Mouse (Mus musculus): ENCODE results near the gene Ccdc136. TPM values are rescaled to one million over a fixed set of nuclear protein-coding genes. Genes with fewer than 3 reads are reported as not detected.
"Not testable (repeated sequence)": the region's sequence is repeated elsewhere in the genome, so short reads cannot be mapped to it uniquely, and the experiment has no call there.

The Ccdc136 gene
- total RNA-seq, 1 experiment from 2014 or later, result not detected

DNA sequence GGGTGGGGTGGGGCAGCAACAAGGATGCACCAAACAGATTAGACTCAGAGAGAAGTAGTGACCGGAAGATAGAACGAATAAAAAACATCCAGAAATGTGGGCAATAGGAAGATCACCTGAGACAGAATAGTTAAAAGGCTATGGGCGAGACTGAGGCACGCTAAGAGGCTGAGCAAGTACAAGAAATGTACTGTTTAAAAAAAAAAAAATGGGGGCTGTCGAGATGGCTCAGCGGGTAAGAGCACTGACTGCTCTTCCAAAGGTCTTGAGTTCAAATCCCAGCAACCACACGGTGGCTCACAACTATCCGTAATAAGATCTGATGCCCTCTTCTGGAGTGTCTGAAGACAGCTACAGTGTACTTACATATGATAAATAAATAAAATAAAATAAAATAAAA is 4.9 kb upstream of the Ccdc136 start:
- ATAC-seq (replicated peaks; ENCODE audit: low read depth, poor library complexity, severe bottlenecking), result not testable (repeated sequence)

DNA sequence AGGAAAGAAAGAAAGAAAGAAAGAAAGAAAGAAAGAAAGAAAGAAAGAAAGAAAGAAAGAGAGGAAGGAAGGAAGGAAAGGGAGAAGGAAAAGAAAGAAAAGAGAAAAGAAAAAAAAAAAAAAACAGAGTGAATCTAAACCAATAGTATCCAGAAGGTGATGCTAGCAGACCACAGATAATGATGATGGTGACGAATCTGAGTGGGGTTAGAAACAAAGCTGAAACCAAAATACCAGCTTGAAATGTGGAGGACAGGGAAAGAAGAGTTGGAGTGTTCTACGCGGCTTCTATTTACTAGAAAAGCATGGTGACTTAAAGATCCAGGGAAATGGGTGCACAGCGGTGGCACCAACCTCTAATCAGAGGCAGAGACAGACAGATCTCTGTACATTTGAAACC is 4.3 kb upstream of the Ccdc136 start:
- no peak for ATAC-seq (replicated peaks; ENCODE audit: low read depth, poor library complexity, severe bottlenecking)

DNA sequence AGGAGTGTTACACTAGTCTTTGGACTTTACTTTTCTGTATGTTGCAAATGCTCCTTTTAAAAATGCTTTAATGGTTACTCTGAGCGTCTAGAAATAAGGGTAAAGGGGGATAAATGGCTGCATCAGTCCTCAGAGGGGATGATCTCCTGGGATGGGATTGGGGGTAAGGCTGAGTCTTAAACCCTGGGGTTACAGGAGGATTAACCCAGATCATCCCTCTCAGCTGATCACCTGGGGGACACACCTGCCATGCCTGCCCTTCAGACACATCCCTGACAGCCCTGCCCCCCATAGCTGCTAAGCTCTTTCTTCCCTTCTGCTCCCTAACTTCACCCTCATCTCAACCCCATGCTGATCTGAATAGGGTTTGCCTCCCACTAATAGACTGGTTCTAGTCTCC is 1.8 kb upstream of the Ccdc136 start:
- ATAC-seq (replicated peaks; ENCODE audit: low read depth, poor library complexity, severe bottlenecking), result no peak

DNA sequence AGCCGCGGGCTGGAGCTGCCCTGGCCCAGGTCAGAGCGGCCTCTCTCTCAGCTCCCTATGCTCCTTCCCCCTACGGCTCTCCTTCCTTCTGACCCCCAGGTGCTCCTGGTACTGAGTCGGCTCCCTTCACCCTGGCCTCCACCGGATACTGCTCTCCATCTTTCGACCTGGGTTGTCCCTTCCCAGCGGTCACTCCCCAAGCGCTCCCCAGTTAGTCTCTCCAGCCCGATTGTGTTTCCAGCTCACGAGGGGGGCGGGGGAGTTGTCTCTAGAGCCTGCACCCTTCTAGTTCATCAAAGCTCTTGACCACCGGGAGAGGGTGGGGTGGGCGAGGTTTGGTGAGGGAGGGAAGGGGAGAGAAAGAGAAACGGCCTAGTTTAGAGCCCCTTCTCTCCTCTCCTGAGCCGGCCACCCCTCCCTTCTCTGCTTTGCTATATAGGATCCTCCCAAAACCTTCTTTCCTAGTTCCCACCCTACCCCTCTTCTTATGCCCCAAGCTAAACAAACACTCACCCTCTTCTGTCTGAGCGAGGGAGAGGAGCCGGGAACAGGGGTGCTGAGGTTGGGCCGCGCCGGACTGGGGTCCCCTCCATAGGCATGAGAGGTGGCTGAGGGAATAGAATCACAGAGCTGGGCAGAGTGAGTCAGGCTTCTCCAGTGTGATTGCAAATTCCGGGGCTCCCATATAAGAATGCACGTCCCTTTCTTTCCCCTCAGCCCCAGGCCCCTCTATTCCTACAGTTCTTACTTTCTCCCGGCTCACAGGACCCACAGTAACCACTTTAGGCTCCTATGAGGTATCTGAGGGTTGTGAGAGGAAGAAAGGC is 818 bp downstream of the Ccdc136 start:
- ATAC-seq (replicated peaks; ENCODE audit: low read depth, poor library complexity, severe bottlenecking), result no peak

DNA sequence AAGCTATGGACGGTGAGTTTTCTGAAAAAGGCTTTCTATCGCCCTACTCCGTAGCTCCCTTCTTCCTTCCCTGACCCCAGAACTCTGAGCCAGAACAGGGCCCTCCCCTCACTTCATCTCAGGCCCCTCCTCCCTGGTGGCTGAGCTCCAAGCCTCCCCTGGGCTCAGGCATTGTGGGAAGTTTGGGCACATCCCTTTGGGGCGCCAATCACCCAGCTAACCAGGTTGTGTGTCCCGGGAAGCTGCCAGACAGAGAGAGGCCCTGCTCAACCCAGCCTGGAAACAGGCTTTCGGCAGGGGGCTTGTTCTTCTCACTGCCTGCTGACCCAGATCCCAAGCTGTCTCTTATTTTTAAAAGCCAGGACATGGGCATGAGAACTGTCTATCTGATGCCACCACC is 1.5 kb downstream of the Ccdc136 start:
- no peak for ATAC-seq (replicated peaks; ENCODE audit: low read depth, poor library complexity, severe bottlenecking)

DNA sequence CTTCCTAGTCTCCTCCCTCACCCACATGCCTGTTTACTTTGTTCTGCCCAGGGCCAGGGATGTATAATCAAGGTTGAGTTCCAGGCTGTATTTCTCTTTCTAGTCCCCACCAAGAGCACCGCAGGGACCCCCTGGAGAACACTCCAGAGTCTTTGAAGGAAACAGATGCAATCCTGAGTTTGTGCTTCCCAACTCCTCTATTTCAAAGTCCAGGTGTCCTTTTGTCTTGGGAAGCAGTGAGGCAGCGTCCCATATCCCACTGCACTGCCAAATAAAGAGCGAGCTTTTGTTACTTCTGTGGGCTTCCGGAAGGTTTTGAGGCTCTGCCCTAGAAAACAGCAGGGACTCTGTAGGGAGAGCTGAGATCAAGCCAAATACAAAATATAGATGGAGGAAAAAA is 3.7 kb downstream of the Ccdc136 start:
- ATAC-seq (replicated peaks; ENCODE audit: low read depth, poor library complexity, severe bottlenecking), result no peak

DNA sequence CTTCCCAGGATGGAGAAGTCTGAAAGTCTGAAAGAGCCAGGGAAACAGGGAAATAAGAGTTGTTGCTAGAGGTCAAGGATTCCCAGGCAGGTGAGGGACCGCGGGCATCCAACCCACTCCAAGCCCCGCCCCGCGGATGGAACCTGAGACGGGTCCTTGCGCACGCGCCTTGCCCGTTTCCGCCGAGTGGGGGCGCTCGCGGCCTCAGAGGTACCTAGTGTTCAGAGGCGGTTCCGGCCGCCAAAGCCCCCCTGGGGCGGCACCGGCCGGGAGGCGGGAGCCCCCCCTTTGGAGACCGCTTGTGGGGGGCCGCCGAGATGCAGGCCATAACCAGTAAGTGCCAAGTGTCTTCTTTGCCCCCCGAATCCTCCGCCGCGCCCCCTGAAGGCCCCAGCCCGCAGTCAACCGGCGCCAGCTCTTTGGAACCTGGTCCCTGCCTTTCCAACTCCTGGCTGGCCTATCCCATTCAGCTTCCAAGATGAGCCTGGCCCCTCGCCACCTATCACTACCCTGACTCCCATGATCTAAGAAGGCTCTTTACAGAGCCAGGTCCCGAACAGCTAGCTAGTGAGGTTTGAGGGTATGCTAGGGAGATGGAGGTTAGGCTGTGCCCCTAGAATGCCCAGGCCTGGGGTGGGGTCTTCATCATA is 6.7 kb downstream of the Ccdc136 start:
- ATAC-seq (replicated peaks; ENCODE audit: low read depth, poor library complexity, severe bottlenecking), result no peak

DNA sequence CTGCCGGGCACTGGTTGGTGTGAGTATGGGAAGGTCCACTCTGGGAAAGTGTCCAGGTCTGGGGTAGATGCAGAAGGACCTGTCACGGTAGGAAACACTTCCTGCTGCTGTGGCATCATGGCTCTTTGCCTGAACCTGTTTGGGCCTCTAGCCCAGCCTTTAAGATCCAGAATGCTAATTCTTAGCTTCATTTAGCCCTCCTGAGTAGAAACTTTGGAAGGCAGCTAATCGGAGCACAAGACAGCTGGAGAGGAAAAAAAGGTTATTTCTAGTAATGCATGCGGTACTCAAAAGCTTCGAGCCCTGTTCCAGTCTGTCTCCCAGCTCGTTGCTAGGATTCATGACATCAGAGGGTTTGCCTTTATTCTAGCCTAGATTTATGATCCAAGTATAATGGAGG is 10.3 kb downstream of the Ccdc136 start:
- no peak for ATAC-seq (replicated peaks; ENCODE audit: low read depth, poor library complexity, severe bottlenecking)

DNA sequence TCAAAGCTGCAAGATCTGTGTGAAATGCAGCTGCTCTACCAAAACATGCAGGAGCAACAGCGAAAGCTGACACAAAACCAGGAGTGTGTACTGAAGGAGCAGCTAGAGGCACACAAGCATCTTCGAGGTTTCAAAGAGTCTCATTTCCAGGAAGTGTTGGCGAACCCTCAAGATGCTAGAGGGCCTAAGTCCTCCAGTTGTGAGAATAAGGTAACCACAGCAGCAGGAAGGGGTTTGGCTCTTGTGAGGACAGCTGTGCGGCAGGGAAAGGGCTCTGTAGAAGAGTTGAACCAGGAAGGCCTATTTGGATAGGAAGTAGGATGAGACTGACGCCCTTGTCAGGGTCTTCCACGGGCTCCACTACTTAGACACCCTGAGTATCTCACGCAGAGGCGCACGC is 19.3 kb downstream of the Ccdc136 start:
- ATAC-seq (replicated peaks; ENCODE audit: low read depth, poor library complexity, severe bottlenecking), result 0 out of 2 replicates have a peak, but pooled peaks have one; percentile 3

DNA sequence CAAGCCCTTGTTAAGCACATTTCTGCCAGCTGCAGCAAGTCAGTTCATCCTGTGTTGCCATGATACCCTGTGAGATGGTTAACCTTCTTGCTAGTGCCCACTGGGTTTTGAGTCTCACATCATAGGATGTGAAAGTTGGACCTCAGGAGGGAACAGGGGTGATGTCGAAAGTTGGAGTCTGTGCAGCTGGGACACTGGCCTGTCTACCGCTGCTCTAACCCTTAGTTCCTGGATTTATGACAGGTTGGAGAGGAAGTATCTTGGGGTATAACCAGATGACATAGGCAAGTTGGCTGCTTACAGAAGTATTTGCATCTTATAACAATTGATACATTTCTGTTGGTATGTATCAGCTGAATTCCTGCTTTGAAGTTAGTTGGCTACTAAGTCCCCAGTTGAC is 24.5 kb downstream of the Ccdc136 start:
- ATAC-seq (replicated peaks; ENCODE audit: low read depth, poor library complexity, severe bottlenecking), result peak; percentile 65; the same call in 1 of the 2 replicates

DNA sequence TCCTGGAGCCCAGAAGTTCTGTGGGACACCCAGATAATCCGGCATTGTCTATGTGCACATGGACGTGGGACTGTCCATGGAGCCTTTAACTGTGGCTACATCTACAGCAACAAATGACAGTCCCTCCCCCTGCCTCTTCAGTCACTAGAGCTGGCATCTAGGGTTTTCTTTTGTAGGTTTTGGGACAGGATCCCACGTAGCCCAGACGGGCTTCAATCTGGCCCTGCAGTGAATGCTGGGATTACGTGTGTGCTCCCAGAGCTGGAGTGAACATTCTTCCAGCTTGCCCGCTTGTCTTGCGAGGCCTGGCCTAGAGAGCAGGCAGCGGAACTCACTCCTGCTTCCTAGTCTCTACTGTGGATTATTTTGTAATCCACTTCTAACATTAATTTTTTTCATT is 29.0 kb downstream of the Ccdc136 start:
- ATAC-seq (replicated peaks; ENCODE audit: low read depth, poor library complexity, severe bottlenecking), result no peak

DNA sequence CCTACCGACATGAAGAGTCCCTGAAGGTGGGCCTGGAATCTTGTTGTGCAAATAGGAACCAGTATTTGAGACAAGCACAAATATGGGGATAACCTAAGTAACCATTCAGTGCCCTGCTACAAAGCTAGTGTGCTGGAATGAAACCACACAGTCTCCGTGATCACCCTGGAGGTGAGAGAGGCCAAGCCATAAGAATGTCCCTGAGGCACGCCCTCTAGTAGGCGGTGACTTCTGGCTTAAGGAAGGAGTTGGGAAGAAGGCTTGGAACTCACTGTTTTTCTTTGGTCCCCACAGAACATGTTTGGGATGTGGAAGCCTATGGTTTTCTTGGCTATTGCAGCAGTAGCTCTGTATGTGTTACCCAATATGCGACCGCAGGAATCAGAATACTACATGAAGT is 30.2 kb downstream of the Ccdc136 start:
- ATAC-seq (replicated peaks; ENCODE audit: low read depth, poor library complexity, severe bottlenecking), result no peak

DNA sequence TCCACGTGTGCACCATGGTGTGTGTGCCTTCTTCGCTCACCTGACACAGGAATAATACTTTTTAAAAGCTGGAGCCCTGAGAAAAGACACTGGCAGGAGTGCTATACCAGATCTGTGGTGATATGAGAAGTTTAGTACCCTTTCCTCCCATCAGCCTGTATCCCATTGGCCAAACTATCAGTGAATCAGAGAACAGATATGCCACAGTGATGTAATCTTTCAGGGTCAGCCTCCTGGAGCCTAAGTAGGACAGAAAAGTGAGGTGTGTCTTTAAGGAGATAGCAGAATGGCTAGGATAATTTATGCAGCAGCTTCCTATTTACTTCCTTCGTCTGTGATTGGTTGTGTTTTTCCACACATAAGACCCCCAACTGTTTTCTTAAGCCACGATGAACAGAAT is 32.1 kb downstream of the Ccdc136 start:
- no peak for ATAC-seq (replicated peaks; ENCODE audit: low read depth, poor library complexity, severe bottlenecking)

DNA sequence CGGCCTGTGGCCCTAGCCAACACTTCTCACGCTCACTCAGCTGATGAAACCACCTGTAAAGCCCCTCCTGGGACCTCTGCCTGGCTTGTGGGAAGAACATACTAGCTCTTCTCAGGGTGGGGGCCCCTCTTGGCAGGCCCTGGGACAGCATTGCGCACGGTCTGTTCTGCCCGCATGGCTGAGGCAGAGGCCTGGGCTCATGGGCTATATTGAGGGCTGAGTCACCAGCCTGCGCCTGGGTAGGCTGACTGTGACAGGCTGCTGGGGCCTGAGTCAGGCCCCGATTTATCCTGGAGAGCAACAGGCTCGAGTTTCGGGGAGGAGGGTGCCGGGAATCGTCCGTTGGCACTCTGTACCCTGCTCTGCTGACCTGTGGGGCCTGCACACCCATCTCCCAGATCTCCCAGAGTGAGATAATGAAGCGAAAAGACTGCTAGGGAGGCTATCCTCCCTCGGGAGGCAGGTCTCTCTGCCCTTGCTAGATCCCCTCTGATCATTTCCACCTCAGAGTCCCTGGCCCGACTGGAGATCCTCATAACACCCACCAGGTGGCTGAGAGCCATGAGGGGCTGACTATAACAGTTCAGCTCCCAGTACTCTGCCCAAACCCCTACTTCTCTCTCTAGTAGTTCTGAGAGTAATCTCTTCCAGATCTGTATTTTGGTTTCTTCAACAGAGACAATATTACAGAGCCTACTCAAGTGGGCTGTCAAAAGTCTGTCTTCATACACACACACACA is 34.7 kb downstream of the Ccdc136 start:
- no peak for ATAC-seq (replicated peaks; ENCODE audit: low read depth, poor library complexity, severe bottlenecking)

DNA sequence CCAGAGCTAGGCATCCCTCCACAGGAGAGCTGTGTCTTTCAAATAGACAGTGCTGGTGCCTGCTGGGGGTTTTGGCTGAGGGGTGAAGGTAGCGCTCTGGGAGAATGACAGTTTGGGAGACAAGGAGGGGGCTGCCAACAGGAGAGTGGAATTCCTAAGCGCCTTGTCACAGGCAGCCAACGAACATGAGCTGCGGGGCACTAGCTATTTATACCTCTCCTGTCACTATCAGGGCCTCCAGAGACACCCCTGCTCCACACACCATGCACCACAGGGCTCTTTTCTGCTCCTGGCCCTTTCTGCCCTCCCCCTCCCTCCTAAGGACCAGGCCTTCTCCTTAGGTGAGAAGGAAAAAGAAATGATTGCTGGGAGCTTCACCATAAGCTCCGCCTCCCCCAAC is 35.4 kb downstream of the Ccdc136 start:
- no peak for ATAC-seq (replicated peaks; ENCODE audit: low read depth, poor library complexity, severe bottlenecking)

DNA sequence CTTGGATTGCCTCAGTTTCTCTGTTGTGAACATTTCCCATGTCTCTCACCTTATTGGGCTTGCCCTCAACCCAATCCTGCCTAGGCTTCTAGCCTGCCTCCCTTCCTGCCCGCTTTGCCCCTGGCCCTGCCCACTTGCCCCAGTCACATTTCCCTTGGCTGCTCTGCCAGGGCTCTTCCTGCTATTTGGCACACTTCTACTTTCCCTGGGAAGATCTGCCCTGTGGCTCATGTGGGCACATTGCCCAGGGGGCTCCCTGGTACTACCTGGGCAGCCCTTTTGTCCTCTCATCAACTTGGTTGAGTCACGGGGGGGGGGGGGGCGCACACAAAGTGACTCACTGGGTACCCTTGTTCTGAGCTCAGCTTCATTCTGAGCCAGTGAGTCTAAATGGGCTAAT is 36.0 kb downstream of the Ccdc136 start:
- ATAC-seq (replicated peaks; ENCODE audit: low read depth, poor library complexity, severe bottlenecking), result no peak

DNA sequence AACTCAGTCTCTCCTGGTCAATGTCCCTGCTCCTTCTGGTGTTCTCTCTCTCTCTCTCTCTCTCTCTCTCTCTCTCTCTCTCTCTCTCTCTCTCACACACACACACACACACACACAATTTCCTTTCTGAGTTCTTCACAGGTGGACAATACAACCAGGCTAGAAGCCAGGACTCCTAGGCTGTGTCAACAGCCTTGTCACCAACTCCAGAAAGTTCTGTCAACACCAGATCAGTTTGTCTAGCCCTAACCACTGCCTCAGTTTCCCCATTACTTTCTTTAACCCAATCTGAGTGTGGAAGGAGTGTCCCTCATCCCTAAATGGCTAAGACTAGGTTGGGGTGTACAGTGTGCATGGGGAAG is 36.5 kb downstream of the Ccdc136 start:
- no peak for ATAC-seq (replicated peaks; ENCODE audit: low read depth, poor library complexity, severe bottlenecking)

DNA sequence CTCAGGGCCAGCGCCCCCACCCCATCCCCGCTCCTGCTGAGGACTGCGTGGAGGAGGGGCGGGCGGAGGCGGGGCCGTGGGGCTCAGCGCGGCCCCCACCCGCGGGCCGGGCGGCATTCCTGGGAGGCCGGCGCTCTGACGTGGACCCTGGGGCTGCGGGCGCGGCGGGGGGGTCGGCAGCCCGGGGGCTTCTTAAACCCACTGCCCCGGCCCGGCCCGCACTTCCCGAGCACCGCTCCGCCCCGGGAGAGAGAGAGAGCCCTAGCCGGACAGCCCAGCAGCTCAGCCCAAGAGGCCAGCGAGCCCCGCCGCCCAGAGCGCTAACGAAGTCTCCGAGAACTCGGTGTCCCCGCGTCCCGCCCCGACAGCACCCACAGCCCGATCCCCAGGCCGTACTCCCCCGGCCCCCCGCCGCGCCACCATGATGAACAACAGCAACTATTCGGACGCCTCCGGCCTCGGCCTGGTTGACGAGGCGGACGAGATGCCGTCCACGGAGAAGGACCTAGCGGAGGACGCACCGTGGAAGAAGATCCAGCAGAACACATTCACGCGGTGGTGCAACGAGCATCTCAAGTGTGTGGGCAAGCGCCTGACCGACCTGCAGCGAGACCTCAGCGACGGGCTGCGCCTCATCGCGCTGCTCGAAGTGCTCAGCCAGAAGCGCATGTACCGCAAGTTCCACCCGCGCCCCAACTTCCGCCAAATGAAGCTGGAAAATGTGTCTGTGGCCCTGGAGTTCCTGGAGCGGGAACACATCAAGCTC is 37.1 kb downstream of the Ccdc136 start, which contains the start of gene Flnc:
TSS of gene Flnc (plus strand) at position 219 of the 766 bp plus-strand sequence.
- ATAC-seq (replicated peaks; ENCODE audit: low read depth, poor library complexity, severe bottlenecking), result peak; percentile 36; the same call in 1 of the 2 replicates

DNA sequence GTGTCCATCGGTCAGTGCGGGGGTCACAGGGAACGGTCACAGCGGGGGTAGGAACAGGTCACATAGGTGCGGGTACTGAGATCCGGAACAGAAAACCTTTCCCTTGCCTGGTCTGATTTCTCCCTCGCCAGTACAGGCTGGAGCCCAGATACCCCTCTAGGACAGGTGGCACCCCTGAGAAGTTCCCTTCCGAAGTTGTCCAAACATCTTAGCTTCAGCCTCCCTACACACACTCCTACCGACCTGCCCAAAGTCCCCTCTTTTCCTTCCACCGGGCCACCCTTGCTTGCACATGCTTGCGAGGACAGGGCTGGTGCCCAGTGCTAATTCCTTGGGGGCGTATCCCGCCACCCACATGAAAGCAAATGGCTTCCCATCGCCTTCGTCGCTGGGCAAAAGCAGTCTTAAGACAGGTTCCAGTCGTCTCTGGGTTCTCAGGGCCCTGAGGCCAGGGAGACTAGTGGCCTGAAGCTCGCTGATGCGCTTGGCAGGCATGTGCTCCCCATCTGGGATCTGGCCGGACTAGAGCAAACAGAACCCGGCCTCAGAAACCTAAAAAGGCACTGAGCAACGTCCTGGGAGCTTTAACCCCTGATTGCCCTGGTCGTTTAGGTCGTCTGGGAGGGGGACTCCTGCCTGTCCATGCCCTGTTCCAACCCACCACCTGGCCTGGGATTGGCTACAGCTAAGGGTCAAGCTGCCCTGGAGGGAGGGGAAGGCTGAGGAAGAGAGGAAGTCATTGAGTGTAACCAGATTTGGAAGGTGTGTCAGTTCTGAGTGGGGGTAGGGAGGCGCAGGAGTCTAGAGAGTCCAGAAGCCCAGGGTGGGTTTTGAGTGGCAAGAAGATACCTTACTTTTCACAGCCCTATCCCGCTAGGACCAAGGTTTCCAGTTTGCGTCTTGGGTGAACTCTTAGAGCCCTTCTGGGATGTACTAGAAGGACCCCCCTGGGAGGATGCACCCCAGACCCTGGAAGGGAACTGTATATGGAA is 38.0 kb downstream of the Ccdc136 start:
- no peak for ATAC-seq (replicated peaks; ENCODE audit: low read depth, poor library complexity, severe bottlenecking)
